Mouse (Mus musculus): ENCODE data around the gene AC153137.1. TPM values are rescaled to one million over a fixed set of nuclear protein-coding genes. Genes with fewer than 3 reads are reported as not detected.

AC153137.1 gene
- total and polyA plus RNA-seq, 2 experiments, result not detected

DNA sequence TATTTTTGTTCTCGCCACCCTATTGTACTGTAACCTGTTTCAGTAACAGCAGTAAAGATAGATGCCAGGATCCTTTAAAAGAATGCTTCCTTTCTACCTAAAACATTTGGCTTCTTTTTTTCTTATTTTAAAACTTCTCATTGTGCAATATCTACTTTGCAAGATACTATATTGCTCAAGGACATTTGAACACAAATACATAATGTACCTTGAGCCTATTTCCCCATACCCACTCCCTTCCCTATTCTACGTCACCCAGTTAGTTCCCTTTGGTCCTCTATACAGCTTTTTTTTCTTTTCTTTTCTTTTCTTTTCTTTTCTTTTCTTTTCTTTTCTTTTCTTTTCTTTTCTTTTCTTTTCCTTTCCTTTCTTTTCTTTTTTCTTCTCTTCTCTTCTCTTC lies 47.6 kb downstream of the AC153137.1 start:
- TF ChIP-seq POLR2A (IDR thresholded peaks at IDR 0.05; ENCODE audit: extremely low read depth, insufficient read depth, low read length) (no peak), CTCF (IDR thresholded peaks at IDR 0.05; ENCODE audit: low read depth, low read length) (no peak)
- Histone ChIP-seq H3K9ac (ENCODE audit: low read depth, low read length) (no peak overlapping the region), H3K27me3 (ENCODE audit: control insufficient read depth, insufficient read depth, low read length) (no peaks in the 10 kb centered on the region), H3K79me2 (ENCODE audit: control insufficient read depth, insufficient read depth, low read length) (no peaks in the 10 kb centered on the region), H3K4me3 (ENCODE audit: insufficient read depth, low read depth, low read length) (no peak overlapping the region), H3K36me3 (ENCODE audit: control insufficient read depth, insufficient read depth, low read length) (no peaks in the 10 kb centered on the region), H3K4me1 (ENCODE audit: control insufficient read depth, insufficient read depth, low read length) (no peaks in the 10 kb centered on the region), H3K27ac (replicated peaks; ENCODE audit: insufficient read depth, low read depth, low read length) (no peak overlapping the region)
- WGBS, result 79% methylated on average over 2 of the region's 2 CpGs
- DNase-seq (ENCODE audit: extremely low read depth, low read depth, low spot score), result no peak

Other genes with a start within 250 kb of the AC153137.1 start
- 41.4 and 48.5 TPM in 2 replicates for gene Phf3, start 104.0 kb downstream of the AC153137.1 start, total RNA-seq (2014; rRNA removed)
- gene Phf3, start 104.0 kb downstream of the AC153137.1 start, polyA plus RNA-seq (2012; rRNA removed), result 11.7 and 14.2 TPM in 2 replicates
- gene Lgsn, start 198.4 kb upstream of the AC153137.1 start, total RNA-seq (2014; rRNA removed), result not detected in 2 replicates
- gene Lgsn, start 198.4 kb upstream of the AC153137.1 start, polyA plus RNA-seq (2012; rRNA removed), result not detected in 2 replicates
- 0.55 TPM in 1 of 2 replicates, not detected in the other for gene 4931428L18Rik, start 244.7 kb upstream of the AC153137.1 start, total RNA-seq (2014; rRNA removed)
- 0.14 and 0.31 TPM in 2 replicates for gene 4931428L18Rik, start 244.7 kb upstream of the AC153137.1 start, polyA plus RNA-seq (2012; rRNA removed)
- gene Pih1d3, start 244.9 kb upstream of the AC153137.1 start, total RNA-seq (2014; rRNA removed), result not detected in 2 replicates
- not detected in 2 replicates for gene Pih1d3, start 244.9 kb upstream of the AC153137.1 start, polyA plus RNA-seq (2012; rRNA removed)